Mouse (Mus musculus) adrenal gland, postnatal 4 days (tissue): ENCODE measurements around the gene Cisd3. TPM values are rescaled to one million over a fixed set of nuclear protein-coding genes. Genes with fewer than 3 reads are reported as not detected.
"Not testable (repeated sequence)": the region's sequence is repeated elsewhere in the genome, so short reads cannot be mapped to it uniquely, and the experiment has no call there.

ENCODE experiments used
- DNase-seq, 2 experiments: peaks; one replicate each; pipeline ENCODE4 v3.0.0; 2021 to 2022; ENCODE audit warnings: low spot score in 2 of 2, mixed read lengths in 2 of 2
- long read RNA-seq, 2 experiments: library from polyadenylated mRNA; stranded (forward); transcript quantifications; one replicate each; pipeline ENCODE4 v2.0.0; 2021
- total RNA-seq, 2 experiments: library from RNA; stranded (reverse); gene quantifications; 2 replicates each; pipeline ENCODE4 v1.2.3; 2021

Cisd3 gene
- 100 to 1,000 TPM; 105 to 109 TPM for total RNA-seq
- long read RNA-seq, experiment 1, transcript Cisd3-201 (3 exons, 737 nt): major isoform, 74 of 85 reads
- long read RNA-seq, experiment 1, partial matches to known transcripts: 3 of 85 reads
- long read RNA-seq, experiment 1, other reads (novel, unspliced or antisense): 8 of 85 reads
- long read RNA-seq, experiment 2, transcript Cisd3-201 (3 exons, 737 nt): major isoform, 46 of 58 reads
- long read RNA-seq, experiment 2, partial matches to known transcripts: 3 of 58 reads
- long read RNA-seq, experiment 2, other reads (novel, unspliced or antisense): 8 of 58 reads

- DNase-seq: peak; percentile 89 to 92
Measured at GRCm38 (mm10) chr11:97685613-97686321, at the start of gene Cisd3. Cisd3 (plus strand) TSS chr11:97685826.

GRCm38 (mm10) chr11:97641668-97642067 is 44.0 kb upstream of the Cisd3 start:
- DNase-seq: no peak

GRCm38 (mm10) chr11:97642746-97643145 is 42.9 kb upstream of the Cisd3 start:
- DNase-seq: no peak

DNA sequence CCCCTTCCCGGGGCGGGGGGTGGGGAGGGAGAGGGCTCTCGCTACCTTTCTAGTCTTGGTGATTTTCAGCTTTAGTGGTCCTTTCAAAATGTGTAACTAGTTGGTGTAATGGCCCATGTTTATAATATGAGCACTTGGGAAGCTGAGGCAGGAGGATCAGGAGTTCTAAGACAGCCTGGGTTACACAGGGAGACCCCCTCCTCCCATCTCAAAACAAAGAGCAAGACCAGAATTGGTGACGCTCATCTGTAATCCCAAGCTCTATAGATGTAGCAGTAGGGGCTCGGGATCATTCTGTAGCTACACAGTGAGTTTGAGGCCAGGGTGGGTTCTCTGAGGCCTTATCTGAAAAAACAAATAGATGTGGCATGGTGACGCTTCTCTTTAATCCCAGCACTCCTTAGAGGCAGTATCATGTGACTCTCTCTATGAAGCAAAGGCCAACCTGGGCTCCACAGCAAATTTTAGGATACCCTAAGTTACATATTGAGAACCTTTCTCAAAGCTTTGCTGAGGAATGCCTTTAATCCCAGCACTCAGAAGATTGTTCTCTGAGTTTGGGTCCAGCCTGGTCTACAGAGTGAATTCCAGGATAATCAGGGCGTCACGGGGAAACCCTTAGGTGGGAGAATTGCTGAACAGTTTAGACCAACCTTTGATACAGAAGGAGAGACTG is 42.1 kb upstream of the Cisd3 start:
- no peak for DNase-seq

GRCm38 (mm10) chr11:97644834-97645233 is 40.8 kb upstream of the Cisd3 start:
- peak in 1 of 2 experiments; percentile 37 for DNase-seq

GRCm38 (mm10) chr11:97648541-97648940 is 37.1 kb upstream of the Cisd3 start:
- DNase-seq: not testable (repeated sequence)

DNA sequence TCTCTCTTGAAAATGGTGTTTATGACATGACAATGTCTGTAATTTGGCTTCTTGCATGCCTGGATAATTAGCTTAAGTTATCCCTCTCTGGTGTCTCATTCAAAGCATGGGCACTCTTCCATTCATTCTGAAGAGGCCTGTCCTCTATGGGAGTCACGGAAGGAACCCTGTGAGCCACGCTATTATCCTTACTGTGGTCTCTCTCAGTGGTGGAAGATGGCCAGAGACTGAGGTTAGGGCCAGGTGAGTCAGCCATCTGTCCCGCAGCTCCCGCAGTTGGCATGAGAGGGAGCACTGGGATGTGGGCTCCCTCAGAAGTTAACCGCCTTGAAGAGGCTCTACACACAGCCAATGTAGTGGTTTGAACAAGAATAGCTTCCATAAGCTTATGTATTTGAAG is 35.3 kb upstream of the Cisd3 start:
- DNase-seq: no peak

DNA sequence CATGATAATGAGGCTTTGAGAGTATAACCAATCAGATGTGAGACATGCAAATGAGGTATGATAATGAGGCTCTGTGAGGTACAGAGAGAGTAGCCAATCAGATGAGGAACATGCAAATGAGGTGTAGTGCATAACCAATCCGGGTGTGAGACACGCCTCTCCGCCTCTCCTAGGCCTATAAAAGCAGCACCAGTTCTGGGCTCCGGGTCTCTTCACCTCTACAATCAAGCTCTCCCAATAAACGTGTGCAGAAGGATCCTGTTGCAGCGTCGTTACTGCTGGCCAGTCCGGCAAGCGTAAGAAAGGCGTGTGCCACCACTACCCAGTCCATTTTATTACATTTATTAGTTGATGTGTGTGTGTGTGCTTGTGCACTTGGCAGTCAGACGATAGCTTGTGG is 32.2 kb upstream of the Cisd3 start:
- not testable (repeated sequence) for DNase-seq

- DNase-seq: no peak
Measured at GRCm38 (mm10) chr11:97654210-97654609, 31.4 kb upstream of the Cisd3 start.

- DNase-seq: no peak
Measured at GRCm38 (mm10) chr11:97656269-97656971, 29.2 kb upstream of the Cisd3 start.

DNA sequence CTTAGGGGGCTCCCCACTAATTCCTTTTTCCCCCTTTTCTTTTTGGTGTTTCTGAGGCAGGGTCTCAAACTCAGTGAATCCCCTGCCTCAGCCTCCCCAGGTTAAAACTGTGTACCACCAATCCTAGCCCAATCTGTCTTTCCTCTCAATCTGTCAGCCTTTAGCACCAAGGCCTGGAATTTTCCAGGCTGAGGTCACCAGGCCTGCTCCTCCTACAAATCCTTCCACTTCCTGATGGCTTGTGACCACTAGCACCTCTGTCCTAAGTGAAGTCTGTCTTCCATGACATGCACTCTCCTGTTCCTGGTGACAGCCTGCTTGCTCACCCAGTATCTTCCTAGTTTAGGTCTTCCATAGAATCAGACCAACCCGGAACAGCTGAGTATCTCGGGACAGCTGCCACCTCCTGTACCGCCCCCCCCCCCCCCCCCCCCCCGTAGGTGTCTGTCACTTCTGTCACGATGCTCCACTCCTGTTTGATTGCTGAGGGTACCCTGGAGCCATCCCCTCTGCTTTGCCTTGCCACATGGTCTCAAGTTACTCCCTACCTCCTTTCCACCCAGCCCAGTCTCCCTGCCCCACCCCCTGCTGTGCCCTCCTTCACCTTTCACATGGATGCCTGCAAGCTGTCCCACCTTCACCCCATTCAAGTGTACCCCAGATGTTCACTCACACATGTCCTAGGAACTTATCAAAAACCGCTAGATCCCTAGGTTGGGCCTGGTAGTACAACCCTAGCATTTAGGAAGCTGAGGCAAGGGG is 28.3 kb upstream of the Cisd3 start:
- no peak for DNase-seq

GRCm38 (mm10) chr11:97657967-97658366 is 27.7 kb upstream of the Cisd3 start:
- not testable (repeated sequence) for DNase-seq

DNA sequence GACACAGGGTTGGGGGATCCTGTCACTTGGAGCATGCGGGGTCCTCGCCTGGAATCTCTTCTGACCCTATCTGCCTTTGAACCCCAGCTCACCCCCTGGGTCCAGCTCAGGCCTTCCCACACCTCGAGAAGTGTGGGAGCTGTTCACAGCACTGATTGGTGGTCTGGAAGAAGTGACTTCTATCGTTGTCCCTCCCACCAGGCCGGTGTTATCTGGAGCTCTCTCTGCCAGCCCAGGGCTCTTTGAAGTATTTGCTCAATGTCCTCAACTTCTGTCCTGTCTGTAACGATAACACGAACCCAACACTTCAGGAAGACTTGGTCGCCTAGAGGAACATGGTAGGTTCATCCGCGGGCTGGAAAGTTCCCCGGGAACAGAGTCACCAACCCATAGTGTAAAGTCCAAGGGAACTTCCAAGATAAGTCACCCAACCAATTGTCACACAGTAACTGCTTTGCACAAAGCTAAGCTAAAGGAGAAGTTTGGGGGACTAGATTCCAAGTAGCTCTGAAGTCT is 26.8 kb upstream of the Cisd3 start:
- DNase-seq: no peak

- no peak for DNase-seq
Measured at GRCm38 (mm10) chr11:97659267-97659989, 26.2 kb upstream of the Cisd3 start.

GRCm38 (mm10) chr11:97659990-97660714 is 25.5 kb upstream of the Cisd3 start:
- peak in 1 of 2 experiments; percentile 49 for DNase-seq

GRCm38 (mm10) chr11:97660734-97661647 is 24.6 kb upstream of the Cisd3 start:
- no peak for DNase-seq

- DNase-seq: no peak
Measured at GRCm38 (mm10) chr11:97661648-97662133, 23.9 kb upstream of the Cisd3 start.
